Mouse (Mus musculus) embryonic fibroblast, embryonic 13.5 days (primary cell): ENCODE data around the gene 1700123O20Rik.

Experiments used
- CTCF ChIP-seq: IDR thresholded peaks from 2 replicates; pipeline ENCODE4 v1.5.1; 2011; ENCODE audit warnings: mild to moderate bottlenecking, control low read depth, low read length, moderate library complexity, borderline replicate concordance; ENCODE audit not compliant: insufficient read depth
- POLR2A ChIP-seq: IDR thresholded peaks from 2 replicates; pipeline ENCODE4 v1.6.1; 2011; ENCODE audit warnings: low read depth, mild to moderate bottlenecking, control low read depth, low read length, moderate library complexity

DNA sequence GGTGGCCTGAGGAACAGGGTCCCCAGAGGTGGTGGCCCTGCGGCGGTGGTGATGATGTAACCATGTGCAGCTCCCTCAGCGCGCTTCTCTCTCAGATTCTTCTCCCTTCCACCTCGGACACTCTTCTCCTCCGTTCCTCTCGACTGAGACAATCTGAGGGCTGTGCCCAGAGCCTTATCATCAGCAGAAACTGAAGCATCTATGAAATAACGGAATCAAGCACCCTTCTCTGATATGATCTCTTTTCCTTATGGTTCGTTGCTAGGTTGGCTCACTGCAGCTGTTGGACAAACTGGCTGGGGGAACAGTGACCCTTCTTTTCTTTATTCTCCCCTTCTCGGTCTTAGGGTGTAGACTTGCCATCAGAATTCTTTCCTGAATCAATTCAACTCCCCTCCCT lies 17.2 kb downstream of the 1700123O20Rik start:
- no peak for TF ChIP-seq CTCF
- TF ChIP-seq POLR2A: no peak
